Mouse (Mus musculus) MEL (cell line): Measurements from ENCODE around the gene Gm20388. TPM values are rescaled to one million over a fixed set of nuclear protein-coding genes. Genes with fewer than 3 reads are reported as not detected.
"Not testable (repeated sequence)": the region's sequence is repeated elsewhere in the genome, so short reads cannot be mapped to it uniquely, and the experiment has no call there.

ENCODE experiments used
- DNase-seq: peaks from one replicate; pipeline ENCODE4 v3.0.0; 2011; ENCODE audit warnings: low read depth, low spot score
- H3K27ac ChIP-seq: 2 replicates; pipeline ENCODE4 v1.5.1; 2012; ENCODE audit warnings: low read depth, mild to moderate bottlenecking, control low read depth, low read length, moderate library complexity; ENCODE audit not compliant: control insufficient read depth
- H3K27me3 ChIP-seq, 2 experiments: fragments of 150-350 bp in 1 of 2; sonication (generic) in 1 of 2; 2 replicates each; pipeline ENCODE4 v1.6.1; 2012; ENCODE audit warnings: low read length in 2 of 2, mild to moderate bottlenecking in 2 of 2, improper control_type of control experiment in 1 of 2, moderate library complexity in 1 of 2; ENCODE audit not compliant: insufficient read depth in 2 of 2, control insufficient read depth in 1 of 2
- H3K36me3 ChIP-seq, 2 experiments: 2 replicates each; pipeline ENCODE4 v1.6.1; 2012 to 2014; ENCODE audit warnings: low read length in 2 of 2, improper control_type of control experiment in 1 of 2, inconsistent platforms in 1 of 2, mild to moderate bottlenecking in 1 of 2; ENCODE audit not compliant: insufficient read depth in 2 of 2, control insufficient read depth in 1 of 2
- H3K4me1 ChIP-seq, 2 experiments: fragments of 150-350 bp in 1 of 2; sonication (generic) in 1 of 2; 2 replicates each; pipeline ENCODE4 v1.6.1; 2012; ENCODE audit warnings: low read length in 2 of 2, improper control_type of control experiment in 1 of 2, mild to moderate bottlenecking in 1 of 2; ENCODE audit not compliant: insufficient read depth in 2 of 2, control insufficient read depth in 1 of 2
- H3K4me3 ChIP-seq, 2 experiments: fragments of 150-350 bp in 1 of 2; sonication (generic) in 1 of 2; 2 replicates each; pipeline ENCODE4 v1.5.1; 2012; ENCODE audit warnings: low read depth in 2 of 2, low read length in 2 of 2, mild to moderate bottlenecking in 2 of 2, moderate library complexity in 2 of 2, control low read depth in 1 of 2, improper control_type of control experiment in 1 of 2; ENCODE audit not compliant: control insufficient read depth in 1 of 2, insufficient read depth in 1 of 2
- H3K79me2 ChIP-seq: 2 replicates; pipeline ENCODE4 v1.6.1; 2012; ENCODE audit warnings: mild to moderate bottlenecking, low read length, moderate library complexity; ENCODE audit not compliant: control insufficient read depth, poor library complexity, insufficient read depth
- H3K9ac ChIP-seq: 2 replicates; pipeline ENCODE4 v1.6.1; 2012; ENCODE audit warnings: low read depth, mild to moderate bottlenecking, control low read depth, low read length, moderate library complexity; ENCODE audit not compliant: control insufficient read depth, poor library complexity, severe bottlenecking
- H3K9me3 ChIP-seq: fragments of 150-350 bp; sonication (generic); replicated peaks from 2 replicates; pipeline ENCODE4 v1.6.1; 2012; ENCODE audit warnings: mild to moderate bottlenecking, low read length, improper control_type of control experiment, moderate library complexity; ENCODE audit not compliant: insufficient read depth
- CHD2 ChIP-seq: IDR thresholded peaks from 2 replicates; pipeline ENCODE4 v1.6.1; 2011; ENCODE audit warnings: low read length, improper control_type of control experiment
- E2F4 ChIP-seq: IDR thresholded peaks from 2 replicates; pipeline ENCODE4 v1.6.1; 2011; ENCODE audit warnings: low read depth, low read length, improper control_type of control experiment, borderline replicate concordance
- ELF1 ChIP-seq: IDR thresholded peaks from 2 replicates; pipeline ENCODE4 v1.6.1; 2014; ENCODE audit warnings: low read depth, mild to moderate bottlenecking, inconsistent platforms, low read length, improper control_type of control experiment, moderate library complexity
- EP300 ChIP-seq, 2 experiments: IDR thresholded peaks; 2 replicates each; pipeline ENCODE4 v1.6.1; 2011; ENCODE audit warnings: improper control_type of control experiment in 2 of 2, low read length in 2 of 2, low read depth in 1 of 2, mild to moderate bottlenecking in 1 of 2
- ETS1 ChIP-seq: IDR thresholded peaks from 2 replicates; pipeline ENCODE4 v1.6.1; 2012; ENCODE audit warnings: low read depth, mild to moderate bottlenecking, inconsistent platforms, low read length, improper control_type of control experiment, moderate library complexity
- GABPA ChIP-seq: IDR thresholded peaks from 2 replicates; pipeline ENCODE4 v1.6.1; 2012; ENCODE audit warnings: low read depth, mild to moderate bottlenecking, inconsistent platforms, low read length, improper control_type of control experiment, moderate library complexity
- KAT2A ChIP-seq: conservative IDR thresholded peaks from 2 replicates; pipeline ENCODE4 v1.6.1; 2012; ENCODE audit warnings: low read depth, low read length, improper control_type of control experiment, inconsistent platforms
- MYC ChIP-seq: IDR thresholded peaks from 2 replicates; pipeline ENCODE4 v1.6.1; 2011; ENCODE audit warnings: low read depth, mild to moderate bottlenecking, low read length, improper control_type of control experiment, moderate library complexity
- POLR2A ChIP-seq, 2 experiments: IDR thresholded peaks; 2 replicates each; pipeline ENCODE4 v1.6.1; 2011 to 2012; ENCODE audit warnings: low read length in 2 of 2, mild to moderate bottlenecking in 2 of 2, control low read depth in 1 of 2, improper control_type of control experiment in 1 of 2, low read depth in 1 of 2, moderate library complexity in 1 of 2; ENCODE audit not compliant: control insufficient read depth in 1 of 2, insufficient read depth in 1 of 2, poor library complexity in 1 of 2
- RCOR1 ChIP-seq: IDR thresholded peaks from 2 replicates; pipeline ENCODE4 v1.6.1; 2012; ENCODE audit warnings: low read depth, mild to moderate bottlenecking, inconsistent platforms, low read length, improper control_type of control experiment
- TAL1 ChIP-seq: IDR thresholded peaks from 2 replicates; pipeline ENCODE4 v1.6.1; 2012; ENCODE audit warnings: mild to moderate bottlenecking, inconsistent platforms, low read length, moderate library complexity, mixed read lengths
- TCF12 ChIP-seq: IDR thresholded peaks from 2 replicates; pipeline ENCODE4 v1.6.1; 2014; ENCODE audit warnings: low read depth, mild to moderate bottlenecking, inconsistent platforms, low read length, improper control_type of control experiment, moderate library complexity
- polyA plus RNA-seq, 2 experiments: library from polyadenylated mRNA; stranded (reverse) in 1 of 2; unstranded in 1 of 2; fragments of >175 nt in 1 of 2; fragments of >200 nt in 1 of 2; gene quantifications; 2 replicates each; pipeline versions ENCODE4 v1.2.1 to v1.2.4; 2012; ENCODE audit warnings: low replicate concordance in 2 of 2, low read depth in 1 of 2; ENCODE audit not compliant: insufficient read length in 2 of 2, insufficient read depth in 1 of 2, missing spikeins in 1 of 2
- total RNA-seq: library from RNA; depleted of rRNA; stranded (reverse); fragments of 300-350 nt; gene quantifications from 2 replicates; pipeline ENCODE4 v1.2.3, GENCODE M21; 2012

Gene Gm20388
- total and polyA plus RNA-seq, 3 experiments, result 11.1 to 17.8 TPM; not detected in 1

GRCm38 (mm10) chr8:121593983-121594382 lies 1683.3 kb downstream of the Gm20388 start:
- peaks cover 2 to 15% of the 10 kb centered on the region in 2 experiments; a peak in 2 of 4 replicates for H3K36me3 ChIP-seq
- no peak overlapping the region for H3K27ac ChIP-seq
- DNase-seq, result no peak
- no peaks in the 10 kb centered on the region for H3K27me3 ChIP-seq
- H3K9me3 ChIP-seq, result no peaks in the 10 kb centered on the region
- TF ChIP-seq TCF12, result no peak
- no peak for TF ChIP-seq ELF1
- TF ChIP-seq MYC, result no peak
- TF ChIP-seq ETS1, result no peak
- TF ChIP-seq RCOR1, result no peak
- TF ChIP-seq GABPA, result no peak
- TF ChIP-seq EP300 (IDR thresholded peaks at IDR 0.05; ENCODE audit: low read depth in 1 of 2, low read length in 2 of 2), result no peak
- no peak for TF ChIP-seq E2F4
- TF ChIP-seq TAL1, result no peak
- H3K4me1 ChIP-seq, result peaks cover 7 to 17% of the 10 kb centered on the region in 2 experiments
- no peak overlapping the region for H3K9ac ChIP-seq
- H3K79me2 ChIP-seq, result peaks cover 27% of the 10 kb centered on the region
- H3K4me3 ChIP-seq, result no peak overlapping the region

GRCm38 (mm10) chr8:121597492-121597891 lies 1686.9 kb downstream of the Gm20388 start:
- not testable (repeated sequence) for H3K9ac ChIP-seq, H3K4me3 ChIP-seq, H3K27ac ChIP-seq, H3K79me2 ChIP-seq, H3K9me3 ChIP-seq, H3K4me1 ChIP-seq, H3K27me3 ChIP-seq, DNase-seq, H3K36me3 ChIP-seq

GRCm38 (mm10) chr8:121598190-121598589 lies 1687.5 kb downstream of the Gm20388 start:
- Histone ChIP-seq H3K4me3 (no peak overlapping the region), H3K9ac (no peak overlapping the region), H3K4me1 (no peaks in the 10 kb centered on the region), H3K27ac (no peak overlapping the region), H3K36me3 (0 out of 4 replicates have a peak, but pooled peaks cover 0 to 2% of the 10 kb centered on the region in 2 experiments), H3K9me3 (no peaks in the 10 kb centered on the region), H3K27me3 (no peaks in the 10 kb centered on the region), H3K79me2 (0 out of 2 replicates have a peak, but pooled peaks cover 1% of the 10 kb centered on the region)
- TF ChIP-seq E2F4 (no peak), EP300 (IDR thresholded peaks at IDR 0.05; ENCODE audit: low read depth in 1 of 2, low read length in 2 of 2) (no peak), CHD2 (no peak), ETS1 (no peak), KAT2A (no peak), POLR2A (IDR thresholded peaks at IDR 0.05; ENCODE audit: control insufficient read depth in 1 of 2, insufficient read depth in 1 of 2, low read depth in 1 of 2, low read length in 2 of 2, poor library complexity in 1 of 2) (no peak), MYC (no peak), ELF1 (no peak)
- DNase-seq, result no peak
